Mouse (Mus musculus): Measurements from ENCODE around the gene Gm20388.

DNA sequence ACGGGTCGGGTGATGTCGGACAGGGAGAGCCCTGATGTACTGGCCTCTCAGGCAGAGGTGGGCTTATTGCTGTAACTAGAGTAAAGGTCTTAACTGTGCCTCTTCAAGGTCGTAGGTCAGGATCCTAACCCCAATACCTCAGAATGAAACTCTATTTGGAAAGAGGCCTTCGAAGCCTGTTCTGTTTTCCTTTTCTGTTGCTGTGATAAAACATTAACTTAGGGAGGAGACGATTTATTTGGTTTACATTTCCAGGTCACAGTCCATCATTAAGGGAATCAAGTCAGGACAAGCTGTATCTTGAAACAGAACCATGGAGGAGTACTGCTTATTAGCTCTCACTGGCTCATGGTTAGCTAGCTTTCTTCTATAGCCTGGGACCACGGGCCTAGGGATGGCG lies 4242.1 kb downstream of the Gm20388 start:
- TF ChIP-seq GATA1 (IDR thresholded peaks at IDR 0.05; ENCODE audit: low read length) (no peak), TAL1 (IDR thresholded peaks at IDR 0.05; ENCODE audit: low read length) (no peak)

Measured in erythroblast, embryonic 14.5 days (primary cell).